Mouse (Mus musculus) brain, embryonic 18.5 days (tissue): Measurements from ENCODE around the gene Taf4.

Experiments
- DNase-seq: peaks from one replicate; pipeline ENCODE4 v3.0.0-alpha.2; 2012; ENCODE audit warnings: low read depth, low spot score

Gene Taf4

DNA sequence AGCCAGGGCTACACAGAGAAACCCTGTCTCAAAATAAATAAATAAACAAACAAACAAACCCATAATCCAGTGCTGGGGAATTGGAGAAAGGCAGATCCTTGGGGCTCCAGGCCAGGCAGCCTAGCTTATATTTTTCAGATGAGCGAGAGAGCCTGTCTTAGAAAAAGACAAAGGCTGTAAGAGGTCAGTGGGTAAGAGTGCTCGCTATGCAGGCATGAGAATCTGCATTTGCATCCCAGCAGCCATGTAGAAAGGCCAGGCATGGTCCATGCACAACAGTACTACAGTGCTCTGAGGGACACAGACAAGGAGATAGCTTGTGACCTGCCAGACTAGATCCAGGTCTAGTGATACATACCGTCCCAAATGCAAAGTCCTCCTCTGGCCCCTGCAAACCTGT, 6.3 kb upstream of the Taf4 start:
- no peak for DNase-seq

DNA sequence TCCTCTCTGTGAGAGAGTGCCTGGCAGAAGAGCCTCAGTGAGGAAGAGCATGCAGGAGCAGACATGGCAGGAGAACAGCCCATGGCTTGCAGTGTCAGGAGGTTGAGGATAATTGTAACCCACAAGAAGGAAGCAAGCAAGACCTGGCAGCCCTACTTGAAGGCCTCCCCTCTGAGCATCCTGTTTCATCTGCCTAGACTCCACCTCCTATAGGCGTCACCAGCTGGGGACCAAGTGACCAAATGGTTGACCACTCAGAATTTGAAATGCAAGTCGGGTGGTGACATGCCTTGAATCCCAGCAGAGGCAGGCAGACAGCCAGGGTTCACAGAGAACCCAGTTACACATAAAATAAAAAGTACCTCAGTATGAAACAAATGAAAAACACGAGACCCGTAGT, 4.2 kb upstream of the Taf4 start:
- DNase-seq, result no peak

DNA sequence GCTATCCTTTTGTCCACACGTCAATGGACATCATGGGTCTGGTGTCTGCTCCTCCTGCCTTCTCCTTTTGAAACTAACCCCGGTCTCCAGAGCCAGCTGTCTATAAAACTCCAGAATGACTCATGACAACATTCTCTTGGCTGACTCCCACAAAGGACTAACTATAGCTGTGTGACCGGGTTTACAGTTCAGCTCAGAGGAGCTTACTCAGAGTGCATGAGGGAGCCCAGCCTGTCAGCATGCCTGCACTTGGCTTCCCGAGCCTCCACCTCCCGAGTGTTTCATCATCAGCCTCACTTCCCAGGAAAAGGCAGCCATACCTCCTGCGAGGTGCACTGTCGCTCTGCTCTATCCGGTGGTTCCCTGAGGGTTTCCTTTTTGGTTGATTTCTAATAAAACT, 3.4 kb upstream of the Taf4 start:
- DNase-seq, result no peak

GRCm38 (mm10) chr2:179978250-179978649, 1.8 kb upstream of the Taf4 start:
- no peak for DNase-seq

DNA sequence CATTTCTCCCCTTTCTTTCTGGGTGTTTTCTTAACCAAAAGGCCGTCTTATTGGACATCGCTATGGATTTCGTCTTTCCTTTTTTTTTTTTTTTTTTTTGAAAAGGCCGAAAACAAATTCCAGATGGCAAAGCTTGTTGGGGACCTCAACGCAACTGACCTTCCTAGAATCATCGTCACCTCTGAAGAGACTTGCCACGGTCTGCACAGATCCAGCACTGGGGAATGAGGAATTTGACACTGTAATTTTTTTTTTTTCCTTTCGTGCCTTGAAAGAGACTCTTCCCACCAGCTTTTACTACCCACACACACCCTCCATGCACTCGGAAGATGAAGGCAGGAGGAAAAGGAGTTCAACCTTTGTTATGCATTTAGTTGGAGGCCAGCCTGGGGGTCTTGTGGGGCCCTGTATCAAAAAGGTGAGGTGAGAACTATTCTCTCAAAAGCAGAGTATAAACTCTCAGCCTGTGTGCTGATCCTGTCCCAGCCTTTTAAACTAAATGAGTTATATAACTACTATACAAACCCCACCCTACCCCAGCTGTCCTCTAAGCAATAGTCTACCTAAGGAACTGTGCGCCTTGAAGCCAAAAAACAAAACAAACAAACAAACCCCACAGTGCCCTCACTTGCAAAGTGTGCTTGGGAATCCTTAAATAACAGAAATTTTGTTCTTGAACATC, 1.0 kb upstream of the Taf4 start:
- no peak for DNase-seq

DNA sequence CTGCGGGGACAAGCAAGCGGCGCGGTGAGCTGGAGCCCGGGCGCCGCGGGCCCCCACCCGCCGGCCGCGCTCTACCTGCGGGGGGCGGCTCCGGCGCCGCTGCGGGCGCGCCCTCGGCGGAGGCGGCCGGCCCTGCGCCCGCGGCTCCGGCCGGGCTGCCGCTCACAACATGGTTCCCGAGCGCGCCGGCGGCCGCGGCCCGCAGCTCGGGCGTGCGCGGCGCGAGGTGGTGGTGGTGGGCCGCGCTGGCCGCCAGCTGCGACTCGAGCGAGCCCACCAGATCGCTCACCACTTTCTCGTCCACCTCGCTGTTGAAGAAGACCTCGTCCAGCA, 185 bp downstream of the Taf4 start:
- DNase-seq, result no peak

GRCm38 (mm10) chr2:179975851-179976250, 595 bp downstream of the Taf4 start:
- no peak for DNase-seq

DNA sequence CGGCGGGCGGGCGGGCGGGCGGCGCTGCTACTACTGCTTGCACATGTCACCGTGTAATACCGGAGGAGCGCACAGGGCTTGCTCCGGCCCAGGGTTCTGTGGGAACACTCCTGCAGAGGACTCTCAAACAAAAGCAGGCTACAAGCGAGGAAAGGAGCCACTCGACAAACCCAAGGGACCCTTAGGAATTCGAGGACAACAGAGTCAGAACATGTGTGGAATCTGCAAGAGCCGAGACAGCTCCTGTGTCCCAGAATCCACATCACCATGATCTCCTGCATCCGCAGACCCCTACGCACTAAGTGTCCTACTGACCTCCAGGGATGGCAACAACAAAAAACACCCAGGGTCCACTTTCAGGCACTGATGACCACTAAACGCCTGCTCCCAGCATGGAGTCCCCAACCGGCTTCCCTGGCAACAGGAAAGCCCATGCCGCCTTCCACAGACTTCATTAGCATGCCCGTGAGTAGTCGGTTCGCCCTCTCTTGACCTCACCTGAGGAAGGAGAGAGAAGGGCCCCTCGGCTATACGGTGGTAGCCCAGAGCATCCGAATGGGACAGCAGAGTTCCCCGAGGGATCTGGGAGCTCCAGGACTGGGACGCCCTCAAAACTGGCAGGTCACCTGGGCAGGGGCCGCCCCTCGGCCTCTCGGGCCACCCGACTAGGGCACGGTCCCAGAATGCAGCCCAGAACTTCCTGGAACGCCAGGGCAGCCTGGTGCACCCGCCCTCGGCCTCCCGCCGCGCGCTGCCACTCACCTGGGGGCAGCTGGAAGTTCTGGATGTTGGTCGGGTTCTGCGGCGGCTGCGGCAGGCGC, 1.6 kb downstream of the Taf4 start:
- no peak for DNase-seq

GRCm38 (mm10) chr2:179973871-179974628, 2.4 kb downstream of the Taf4 start:
- DNase-seq, result no peak

DNA sequence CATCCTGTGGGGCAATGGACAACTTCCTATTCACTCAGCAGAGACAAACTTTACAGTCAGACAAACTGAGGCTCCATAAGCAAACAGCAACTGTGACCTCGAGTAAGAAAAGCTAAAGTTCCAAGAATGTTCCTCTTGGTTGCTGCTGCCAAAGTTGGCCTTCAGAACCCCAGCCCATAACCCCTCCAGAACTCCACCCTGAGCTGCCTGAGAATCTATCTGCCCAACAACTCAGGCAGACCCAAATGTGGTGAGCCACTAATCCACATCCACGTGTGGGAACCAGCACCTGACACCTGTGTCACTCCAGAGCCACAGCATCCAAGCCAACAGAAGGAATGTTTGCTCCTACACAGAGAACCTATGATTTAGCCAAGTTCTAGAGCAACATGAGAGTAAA, 4.0 kb downstream of the Taf4 start:
- DNase-seq, result no peak

DNA sequence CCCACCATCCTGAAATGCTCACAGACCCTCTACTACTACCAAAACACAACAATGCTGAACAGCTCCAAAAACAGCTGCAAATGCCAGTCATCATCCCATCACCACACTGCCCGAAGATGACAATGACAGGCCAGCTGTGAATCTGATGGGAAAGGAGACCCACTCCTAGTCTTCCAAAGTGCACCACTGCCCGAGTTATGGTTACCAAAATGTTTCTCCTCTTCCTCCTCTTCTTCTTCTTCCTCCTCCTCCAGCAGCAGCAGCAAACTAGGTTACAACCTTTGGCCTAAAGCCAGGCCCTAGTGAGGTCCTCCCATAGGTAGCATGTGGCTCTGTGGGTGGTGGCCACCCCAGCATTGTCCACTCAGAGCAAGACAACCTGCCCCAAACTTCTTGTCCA, 4.6 kb downstream of the Taf4 start:
- DNase-seq, result no peak

DNA sequence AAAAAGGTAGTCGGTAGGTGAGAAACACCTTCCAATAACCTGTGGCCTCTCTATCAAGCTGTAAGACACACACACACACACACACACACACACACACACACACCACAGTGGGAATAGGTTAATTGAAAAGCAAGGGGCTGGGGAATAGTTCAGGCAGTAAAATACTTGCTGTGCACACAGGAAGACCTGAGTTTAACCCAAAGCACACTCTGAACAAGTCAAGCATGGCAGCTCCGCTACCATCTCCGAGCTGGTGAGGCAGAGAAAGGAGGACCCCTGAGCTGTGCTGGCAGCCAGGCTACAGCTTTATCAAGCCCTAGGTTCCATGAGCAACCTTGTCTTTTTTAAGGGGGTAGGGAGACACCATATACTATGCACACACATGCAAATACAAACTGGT, 7.3 kb downstream of the Taf4 start:
- DNase-seq, result no peak

- DNase-seq, result no peak
Measured at GRCm38 (mm10) chr2:179967633-179968032, 8.8 kb downstream of the Taf4 start.

GRCm38 (mm10) chr2:179961420-179961819, 15.0 kb downstream of the Taf4 start:
- DNase-seq, result no peak

GRCm38 (mm10) chr2:179960327-179960726, 16.1 kb downstream of the Taf4 start:
- DNase-seq, result no peak

DNA sequence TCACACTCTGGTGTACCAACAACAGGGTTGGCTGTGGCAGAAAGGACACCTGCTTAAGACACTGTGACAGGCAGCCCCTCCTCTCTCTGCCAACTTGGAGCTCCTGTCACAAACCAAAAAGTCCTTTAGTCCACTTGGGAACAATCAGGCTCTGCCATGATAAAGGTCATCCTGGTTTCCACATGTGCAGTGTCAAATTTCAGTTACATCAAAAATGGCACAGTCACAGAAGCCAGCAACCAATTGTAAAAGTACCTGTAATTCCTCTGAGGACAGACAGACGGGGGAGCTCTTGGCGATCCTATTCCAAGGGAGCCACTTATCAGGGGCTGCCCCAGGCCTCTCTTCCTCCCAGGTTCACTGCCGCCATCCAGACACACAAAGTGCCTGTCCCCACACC, 17.1 kb downstream of the Taf4 start:
- DNase-seq, result no peak

GRCm38 (mm10) chr2:179951542-179952524, 24.6 kb downstream of the Taf4 start:
- no peak for DNase-seq

DNA sequence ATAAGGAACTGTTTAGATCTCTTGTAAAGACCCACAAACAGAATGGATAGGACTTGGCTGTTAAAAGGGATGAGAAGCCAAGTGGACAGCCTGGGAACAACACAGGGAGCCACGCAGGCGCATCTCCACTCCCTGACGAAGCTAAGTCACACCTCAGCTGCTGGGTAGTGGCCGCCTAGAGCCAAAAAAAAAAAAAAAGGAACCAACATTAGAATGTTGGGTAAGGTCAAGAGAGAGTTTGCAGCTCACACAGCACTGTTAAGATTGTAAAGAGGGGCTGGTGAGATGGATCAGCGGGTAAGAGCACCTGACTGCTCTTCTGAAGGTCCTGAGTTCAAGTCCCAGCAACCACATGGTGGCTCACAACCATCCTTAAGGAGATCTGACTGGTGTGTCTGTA, 27.6 kb downstream of the Taf4 start:
- DNase-seq, result no peak

GRCm38 (mm10) chr2:179947607-179948006, 28.8 kb downstream of the Taf4 start:
- no peak for DNase-seq

DNA sequence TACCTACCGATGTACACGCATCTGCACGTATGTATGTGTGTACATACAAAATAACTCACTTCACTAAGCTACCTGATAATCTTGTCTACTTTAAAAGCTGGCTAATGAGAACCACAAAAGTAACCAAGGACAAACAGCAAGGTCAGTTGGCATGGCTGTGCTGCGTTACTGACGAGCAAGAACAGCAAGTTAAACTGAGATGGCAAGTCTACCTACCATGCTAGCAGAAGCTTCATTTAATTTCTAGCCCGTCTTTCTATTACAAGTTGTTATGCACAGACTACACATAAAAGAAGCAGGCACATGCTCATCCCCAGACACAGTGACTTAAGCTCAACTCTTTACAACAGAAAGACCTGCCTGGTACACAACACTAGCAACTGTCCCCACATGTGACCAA, 29.9 kb downstream of the Taf4 start:
- DNase-seq, result no peak

GRCm38 (mm10) chr2:179945051-179945450, 31.4 kb downstream of the Taf4 start:
- no peak for DNase-seq

GRCm38 (mm10) chr2:179941696-179942095, 34.8 kb downstream of the Taf4 start:
- no peak for DNase-seq
